Mouse (Mus musculus): ENCODE data around the gene Vkorc1l1. TPM values are rescaled to one million over a fixed set of nuclear protein-coding genes. Genes with fewer than 3 reads are reported as not detected.
A peak's percentile ranks its signal among the peaks of the same experiment; 100 is the strongest.

Gene Vkorc1l1
- polyA plus RNA-seq, 1 experiment from 2014 or later = 22.9 TPM

DNA sequence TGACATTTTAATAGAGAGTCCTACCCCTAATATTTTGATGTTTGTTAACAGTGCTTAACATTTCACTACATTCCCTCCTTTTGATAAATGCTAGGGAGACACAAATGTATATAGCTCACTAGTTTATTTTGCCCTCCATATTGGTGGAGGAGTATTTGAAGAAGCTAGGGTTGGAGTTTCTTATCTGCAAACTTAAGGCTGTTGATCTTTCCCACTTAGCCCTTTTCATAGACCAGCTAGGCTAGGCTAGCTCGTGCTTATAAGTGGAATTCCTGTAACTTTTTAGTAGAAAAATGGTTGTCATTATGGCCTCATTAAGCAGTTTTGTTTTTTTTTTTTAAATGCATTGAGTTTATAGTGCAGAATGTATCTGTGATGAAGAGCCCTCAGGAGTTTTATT lies 1.6 kb downstream of the Vkorc1l1 start:
- Histone ChIP-seq H3K9me3 (replicated peaks) (no peaks in the 10 kb centered on the region), H3K27ac (peak overlapping the region; percentile 66), H3K4me2 (peak overlapping the region; percentile 59), H3K36me3 (peaks cover 21% of the 10 kb centered on the region), H3K27me3 (no peaks in the 10 kb centered on the region), H3K4me1 (replicated peaks) (peaks cover 50% of the 10 kb centered on the region), H3K9ac (peak overlapping the region; percentile 57; the same call in 1 of the 2 replicates), H3K4me3 (replicated peaks) (peak overlapping the region; percentile 93)
- 19% methylated on average over 1 of the region's 1 CpGs for WGBS (ENCODE audit: insufficient replicate concordance)
- ATAC-seq (ENCODE audit: low read depth) = no peak
- DNase-seq = no peak

DNA sequence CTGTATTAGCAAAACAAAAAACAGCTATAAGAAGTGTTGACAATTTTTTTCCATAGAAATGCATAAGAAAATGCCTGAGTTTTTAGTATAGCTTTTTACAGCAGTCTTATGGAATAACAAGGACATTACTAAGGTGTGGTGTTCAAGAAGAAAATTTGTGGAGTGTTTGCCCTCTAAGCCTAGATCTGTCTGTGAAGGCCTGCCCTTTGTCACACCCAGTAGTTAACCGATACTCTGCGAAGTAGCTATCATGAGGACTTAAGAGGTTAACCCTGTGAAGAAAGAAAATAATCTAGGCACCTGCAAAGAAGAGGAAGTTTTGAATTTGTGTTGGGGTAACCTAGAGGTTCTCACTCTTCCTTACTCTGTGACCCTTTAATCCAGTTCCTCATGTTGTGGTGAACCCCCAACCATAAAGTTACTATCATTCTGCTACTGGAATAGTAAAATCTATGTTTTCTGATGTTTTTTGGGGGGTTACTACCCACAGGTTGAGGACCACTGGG lies 5.8 kb downstream of the Vkorc1l1 start:
- ATAC-seq (ENCODE audit: low read depth) = no peak

DNA sequence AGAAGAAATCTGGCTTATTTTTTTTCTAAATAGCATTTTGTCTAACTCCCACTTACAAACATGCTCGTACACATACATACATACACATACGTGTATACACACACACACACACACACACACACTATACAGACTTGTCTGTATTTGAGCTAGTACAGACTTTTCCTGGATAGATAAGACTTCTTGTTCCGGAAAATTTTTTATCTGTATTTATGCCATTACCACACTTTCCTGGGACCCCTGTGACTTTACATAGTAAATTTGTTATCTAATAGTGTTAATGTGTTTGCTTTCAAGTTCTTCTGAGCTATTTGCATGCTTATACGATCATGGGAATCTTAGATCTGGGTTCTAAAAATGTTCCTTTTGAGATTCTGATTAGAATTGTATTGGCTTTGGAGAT lies 10.4 kb downstream of the Vkorc1l1 start:
- Histone ChIP-seq H3K36me3 (peaks cover 11% of the 10 kb centered on the region), H3K4me2 (no peak overlapping the region), H3K4me1 (replicated peaks) (peaks cover 69% of the 10 kb centered on the region), H3K4me3 (replicated peaks) (no peak overlapping the region), H3K9ac (no peak overlapping the region), H3K27ac (0 out of 2 replicates have a peak overlapping the region, but pooled peaks have one; percentile 59), H3K9me3 (replicated peaks) (no peaks in the 10 kb centered on the region), H3K27me3 (no peaks in the 10 kb centered on the region)
- DNase-seq (no peak), ATAC-seq (ENCODE audit: low read depth) (no peak)
- 51% methylated on average over 4 of the region's 4 CpGs for WGBS (ENCODE audit: insufficient replicate concordance)

More for the DNA sequence above, 5.8 kb downstream of the Vkorc1l1 start:
- no peak overlapping the region for H3K4me3 ChIP-seq (replicated peaks)
- WGBS (ENCODE audit: insufficient replicate concordance) = 67% methylated on average over 2 of the region's 2 CpGs
- H3K4me1 ChIP-seq (replicated peaks) = peaks cover 57% of the 10 kb centered on the region
- peaks cover 24% of the 10 kb centered on the region for H3K36me3 ChIP-seq
- H3K27me3 ChIP-seq = no peaks in the 10 kb centered on the region
- no peak overlapping the region for H3K4me2 ChIP-seq
- H3K27ac ChIP-seq = peak overlapping the region; percentile 43; the same call in 1 of the 2 replicates
- no peaks in the 10 kb centered on the region for H3K9me3 ChIP-seq (replicated peaks)
- DNase-seq = no peak
- H3K9ac ChIP-seq = no peak overlapping the region; the same call in 1 of the 2 replicates

DNA sequence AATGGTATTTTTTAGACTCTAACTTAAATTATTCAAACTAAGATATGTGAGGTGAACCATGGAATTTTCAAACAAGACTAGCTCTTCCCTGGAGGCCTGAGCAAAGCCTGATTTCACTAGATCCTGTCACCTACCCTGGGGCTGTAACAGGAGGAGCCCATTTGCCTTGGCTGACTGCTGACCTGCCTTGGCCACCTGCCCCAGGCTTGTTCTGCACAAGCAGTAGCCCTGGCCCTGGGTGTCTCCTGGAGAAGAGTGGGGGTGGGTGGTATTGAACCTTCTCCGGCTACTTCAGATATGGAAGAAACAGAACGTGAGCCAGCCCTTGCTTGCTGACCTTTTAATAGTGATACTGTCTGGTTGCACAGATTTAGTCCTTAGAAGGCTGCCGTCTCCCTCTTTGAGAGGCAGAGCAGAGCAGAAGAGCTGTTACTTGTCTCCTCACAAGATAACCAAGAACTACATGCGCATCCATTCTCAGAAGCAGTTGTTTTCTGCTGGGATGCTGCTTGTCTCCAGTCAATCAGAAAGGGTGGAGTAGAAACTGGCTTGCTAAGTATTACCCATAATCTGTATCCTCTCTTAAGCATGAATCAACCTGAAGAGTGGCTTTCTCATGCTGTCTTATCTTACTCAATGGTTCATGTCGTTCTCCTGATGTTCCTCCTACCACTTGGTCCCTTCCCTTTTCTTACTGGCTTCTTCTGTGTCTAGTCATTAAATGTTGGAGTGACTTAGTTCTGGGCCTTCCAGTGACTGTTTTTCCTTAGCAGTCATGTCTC lies 12.9 kb downstream of the Vkorc1l1 start:
- peaks cover 62% of the 10 kb centered on the region for H3K4me1 ChIP-seq (replicated peaks)
- DNase-seq = no peak
- peak overlapping the region; percentile 55 for H3K9ac ChIP-seq
- H3K27me3 ChIP-seq = no peaks in the 10 kb centered on the region
- 27% methylated on average over 5 of the region's 5 CpGs for WGBS (ENCODE audit: insufficient replicate concordance)
- no peaks in the 10 kb centered on the region for H3K9me3 ChIP-seq (replicated peaks)
- peaks cover 16% of the 10 kb centered on the region for H3K36me3 ChIP-seq
- peak overlapping the region; percentile 96 for H3K27ac ChIP-seq
- ATAC-seq (ENCODE audit: low read depth) = peak; percentile 79
- H3K4me3 ChIP-seq (replicated peaks) = no peak overlapping the region
- peak overlapping the region; percentile 51 for H3K4me2 ChIP-seq

DNA sequence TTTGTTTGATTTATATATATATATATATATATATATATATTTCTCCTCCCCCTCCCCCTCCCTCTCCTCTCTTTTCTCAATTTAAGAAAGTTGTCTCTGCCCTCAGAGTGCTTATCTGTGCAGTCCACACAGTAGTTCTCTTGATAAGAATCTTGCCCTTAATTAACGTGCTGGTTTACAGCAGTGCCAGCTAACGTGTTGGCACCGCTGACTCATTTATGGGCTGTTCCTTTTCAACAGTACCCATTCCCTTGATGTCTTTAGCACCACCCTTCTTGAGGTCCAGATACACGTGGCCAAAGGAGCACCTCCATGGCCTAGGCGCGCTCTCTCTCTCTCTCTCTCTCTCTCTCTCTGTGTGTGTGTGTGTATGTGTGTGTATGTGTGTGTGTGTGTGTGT lies 14.0 kb downstream of the Vkorc1l1 start:
- peak overlapping the region; percentile 55; the same call in 1 of the 2 replicates for H3K9ac ChIP-seq
- ATAC-seq (ENCODE audit: low read depth) (peak; percentile 88), DNase-seq (peak; percentile 43)
- H3K36me3 ChIP-seq = peaks cover 22% of the 10 kb centered on the region
- peak overlapping the region; percentile 96 for H3K27ac ChIP-seq
- H3K4me3 ChIP-seq (replicated peaks) = peak overlapping the region; percentile 8; the same call in 1 of the 2 replicates
- 17% methylated on average over 6 of the region's 6 CpGs for WGBS (ENCODE audit: insufficient replicate concordance)
- no peaks in the 10 kb centered on the region for H3K9me3 ChIP-seq (replicated peaks)
- H3K27me3 ChIP-seq = no peaks in the 10 kb centered on the region
- peaks cover 57% of the 10 kb centered on the region for H3K4me1 ChIP-seq (replicated peaks)
- peak overlapping the region; percentile 51 for H3K4me2 ChIP-seq

DNA sequence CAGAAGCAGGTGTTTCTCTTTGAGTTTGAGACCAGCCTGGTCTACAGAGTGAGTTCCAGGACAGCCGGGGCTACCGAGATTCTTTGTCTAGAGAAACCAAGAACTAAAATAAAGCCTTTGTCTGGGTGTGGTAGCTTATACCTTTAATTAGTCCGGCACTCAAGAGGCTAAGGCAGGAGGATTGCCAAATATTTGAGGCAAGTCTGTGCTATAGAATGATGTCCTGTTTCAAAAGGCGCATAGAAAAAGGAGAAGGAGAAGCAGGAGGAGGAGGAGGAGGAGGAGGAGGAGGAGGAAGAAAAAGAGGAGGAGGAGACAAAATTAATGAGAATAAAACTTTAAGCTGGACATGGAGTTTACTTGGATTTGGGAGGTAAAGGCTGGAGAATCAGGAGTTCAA lies 21.5 kb downstream of the Vkorc1l1 start:
- Histone ChIP-seq H3K27me3 (no peaks in the 10 kb centered on the region), H3K36me3 (peaks cover 18% of the 10 kb centered on the region), H3K27ac (no peak overlapping the region), H3K4me1 (replicated peaks) (peaks cover 35% of the 10 kb centered on the region), H3K9ac (no peak overlapping the region), H3K4me3 (replicated peaks) (no peak overlapping the region), H3K4me2 (no peak overlapping the region), H3K9me3 (replicated peaks) (no peaks in the 10 kb centered on the region)
- ATAC-seq (ENCODE audit: low read depth) = no peak
- no peak for DNase-seq
- 84% methylated on average over 4 of the region's 4 CpGs for WGBS (ENCODE audit: insufficient replicate concordance)

DNA sequence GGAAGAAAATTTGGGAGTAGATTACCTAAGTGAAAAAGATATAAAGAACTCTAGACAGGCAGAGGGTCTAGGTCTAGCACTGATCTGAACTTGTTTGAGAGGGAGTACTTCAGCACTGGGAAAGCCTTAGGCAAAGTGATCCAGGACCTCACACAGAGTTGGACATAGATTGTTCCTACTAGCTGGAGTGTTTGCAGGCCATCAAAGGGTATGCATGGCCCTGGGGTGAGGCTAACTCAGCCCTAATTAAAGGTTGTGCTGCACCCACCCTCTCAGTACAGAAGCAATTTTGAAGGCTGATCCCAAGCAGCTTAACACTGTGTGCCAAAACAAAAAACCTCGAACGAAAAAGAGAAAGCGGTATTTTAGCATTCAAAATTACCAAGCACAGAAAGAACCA lies 24.7 kb downstream of the Vkorc1l1 start:
- H3K9me3 ChIP-seq (replicated peaks) = no peaks in the 10 kb centered on the region
- 90% methylated on average over 3 of the region's 3 CpGs for WGBS (ENCODE audit: insufficient replicate concordance)
- no peak overlapping the region for H3K4me3 ChIP-seq (replicated peaks)
- DNase-seq (no peak), ATAC-seq (ENCODE audit: low read depth) (no peak)
- H3K9ac ChIP-seq = no peak overlapping the region
- no peak overlapping the region for H3K4me2 ChIP-seq
- H3K27me3 ChIP-seq = no peaks in the 10 kb centered on the region
- H3K27ac ChIP-seq = peak overlapping the region; percentile 21; the same call in 1 of the 2 replicates
- peaks cover 40% of the 10 kb centered on the region for H3K4me1 ChIP-seq (replicated peaks)
- H3K36me3 ChIP-seq = peaks cover 4% of the 10 kb centered on the region

DNA sequence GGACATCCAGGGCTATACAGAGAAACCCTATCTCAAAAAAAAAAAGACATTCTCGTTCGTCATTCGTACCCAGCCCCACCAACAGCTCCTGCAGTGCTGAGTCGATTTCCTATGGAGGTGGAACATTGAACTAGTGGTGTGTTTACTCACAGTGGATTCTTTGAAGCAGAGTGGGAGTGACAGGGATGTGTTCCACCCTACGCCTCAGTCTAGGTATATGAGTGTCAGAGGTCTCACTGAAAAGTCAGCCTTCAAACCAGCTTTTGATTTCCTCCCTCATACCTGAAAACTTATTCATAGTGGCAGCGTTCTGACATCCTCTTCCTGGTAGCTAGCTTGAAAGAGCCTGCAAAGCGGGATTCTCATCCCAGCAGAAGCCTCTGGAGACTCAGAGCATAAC lies 26.6 kb downstream of the Vkorc1l1 start:
- 76% methylated on average over 7 of the region's 7 CpGs for WGBS (ENCODE audit: insufficient replicate concordance)
- Histone ChIP-seq H3K27me3 (no peaks in the 10 kb centered on the region), H3K4me3 (replicated peaks) (no peak overlapping the region), H3K4me1 (replicated peaks) (peaks cover 58% of the 10 kb centered on the region), H3K4me2 (no peak overlapping the region), H3K27ac (peak overlapping the region; percentile 61), H3K36me3 (peaks cover 18% of the 10 kb centered on the region), H3K9me3 (replicated peaks) (no peaks in the 10 kb centered on the region), H3K9ac (no peak overlapping the region)
- DNase-seq = no peak
- peak; percentile 43; the same call in 1 of the 2 replicates for ATAC-seq (ENCODE audit: low read depth)

DNA sequence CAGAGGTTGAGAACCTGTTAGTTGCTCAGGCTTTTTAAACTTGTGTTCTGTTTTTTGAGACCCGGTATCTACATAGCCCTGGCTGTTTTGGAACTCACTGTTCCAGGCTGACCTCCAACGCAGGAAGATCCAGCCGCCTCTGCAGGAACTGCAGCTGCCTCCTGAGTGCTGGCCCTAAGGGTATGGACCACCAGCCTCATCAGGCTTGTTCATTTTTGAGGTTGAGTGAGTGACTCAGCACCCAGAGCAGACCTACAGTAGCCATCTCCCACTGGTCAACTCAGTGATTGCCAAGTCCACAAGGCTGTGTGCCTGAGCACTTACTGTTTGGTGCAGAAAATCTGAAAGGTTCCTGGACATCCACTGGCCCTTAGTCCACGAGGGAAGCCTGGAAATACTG lies 29.7 kb downstream of the Vkorc1l1 start:
- no peak overlapping the region for H3K4me3 ChIP-seq (replicated peaks)
- ATAC-seq (ENCODE audit: low read depth) (no peak), DNase-seq (no peak)
- 76% methylated on average over 4 of the region's 4 CpGs for WGBS (ENCODE audit: insufficient replicate concordance)
- no peak overlapping the region for H3K4me2 ChIP-seq
- peaks cover 75% of the 10 kb centered on the region for H3K4me1 ChIP-seq (replicated peaks)
- peaks cover 21% of the 10 kb centered on the region for H3K36me3 ChIP-seq
- H3K9ac ChIP-seq = no peak overlapping the region
- H3K9me3 ChIP-seq (replicated peaks) = no peaks in the 10 kb centered on the region
- no peaks in the 10 kb centered on the region for H3K27me3 ChIP-seq
- H3K27ac ChIP-seq = peak overlapping the region; percentile 65

DNA sequence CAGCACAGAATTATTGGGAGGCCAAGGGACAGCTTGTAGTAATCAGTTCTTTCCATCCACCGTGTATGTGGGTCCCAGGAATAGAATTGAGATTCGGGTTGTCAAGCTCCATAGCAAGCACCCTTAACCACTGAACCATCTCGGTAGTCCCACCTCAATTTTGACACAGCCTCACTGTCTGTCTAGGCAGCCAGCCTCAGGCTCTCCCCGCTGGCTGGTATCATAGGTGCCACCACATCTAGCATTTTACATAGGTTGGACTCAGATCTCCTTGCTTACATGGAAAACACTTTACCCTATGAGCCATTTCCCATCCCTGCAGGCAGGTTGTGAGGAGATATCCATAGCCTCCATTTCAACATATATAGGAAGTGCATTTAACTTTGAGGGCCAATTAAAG lies 32.6 kb downstream of the Vkorc1l1 start:
- Histone ChIP-seq H3K9me3 (replicated peaks) (no peaks in the 10 kb centered on the region), H3K4me3 (replicated peaks) (no peak overlapping the region), H3K27me3 (no peaks in the 10 kb centered on the region), H3K4me2 (peak overlapping the region; percentile 25), H3K4me1 (replicated peaks) (peaks cover 79% of the 10 kb centered on the region), H3K9ac (peak overlapping the region; percentile 59), H3K36me3 (peaks cover 21% of the 10 kb centered on the region), H3K27ac (peak overlapping the region; percentile 96)
- DNase-seq (no peak), ATAC-seq (ENCODE audit: low read depth) (peak; percentile 18; the same call in 1 of the 2 replicates)
- 39% methylated on average over 4 of the region's 4 CpGs for WGBS (ENCODE audit: insufficient replicate concordance)

DNA sequence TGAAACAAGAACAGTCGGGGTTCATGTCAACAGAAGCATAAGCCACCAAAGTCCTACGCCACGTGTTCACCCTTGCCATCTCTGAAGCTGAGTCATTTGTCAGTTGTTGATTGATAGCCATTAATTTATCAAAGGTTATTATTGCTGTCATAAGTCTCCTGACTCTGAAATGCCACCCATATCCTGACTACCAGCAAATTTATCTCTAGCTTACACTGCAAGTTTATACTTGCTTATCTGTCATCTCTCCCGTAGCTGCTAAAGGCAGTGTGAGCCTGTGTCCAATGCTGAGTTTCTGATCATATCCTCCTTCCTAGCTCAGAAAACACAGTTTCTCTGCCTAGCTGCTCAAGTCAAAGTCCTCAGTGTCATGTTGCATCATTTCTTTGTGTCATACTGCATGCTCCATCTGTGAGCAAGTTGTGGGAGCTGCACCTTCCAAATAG lies 33.1 kb downstream of the Vkorc1l1 start:
- WGBS (ENCODE audit: insufficient replicate concordance) = 12% methylated on average over 4 of the region's 4 CpGs
- Histone ChIP-seq H3K9me3 (replicated peaks) (no peaks in the 10 kb centered on the region), H3K9ac (peak overlapping the region; percentile 59), H3K27me3 (no peaks in the 10 kb centered on the region), H3K4me2 (peak overlapping the region; percentile 25), H3K27ac (peak overlapping the region; percentile 96), H3K4me3 (replicated peaks) (no peak overlapping the region), H3K4me1 (replicated peaks) (peaks cover 83% of the 10 kb centered on the region), H3K36me3 (peaks cover 21% of the 10 kb centered on the region)
- ATAC-seq (ENCODE audit: low read depth) (peak; percentile 89), DNase-seq (peak; percentile 60)

Data from liver, embryonic 13.5 days (tissue).